Mouse (Mus musculus): ENCODE results near the gene Klhl12.

DNA sequence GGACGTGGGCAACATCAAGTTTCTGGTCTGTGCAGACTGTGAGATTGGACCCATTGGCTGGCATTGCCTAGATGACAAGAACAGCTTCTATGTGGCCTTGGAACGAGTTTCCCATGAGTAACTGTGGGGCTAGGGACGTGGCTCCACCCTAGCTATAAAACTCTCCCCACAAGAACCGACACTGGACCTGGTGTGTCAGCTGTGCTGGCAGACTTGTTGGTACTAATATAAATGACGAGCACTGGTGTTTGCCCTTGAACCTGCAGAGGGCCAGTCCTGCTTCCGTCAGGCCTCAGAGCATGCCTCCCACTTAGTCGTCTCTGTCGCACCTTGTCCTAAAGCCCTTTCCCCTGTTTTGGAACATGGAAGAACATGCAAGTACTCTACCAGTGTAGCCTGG lies 50.9 kb downstream of the Klhl12 start:
- no peak for TF ChIP-seq CTCF (IDR thresholded peaks at IDR 0.05; ENCODE audit: control insufficient read depth, insufficient read depth, insufficient replicate concordance, low read depth, low read length)
- no peak for TF ChIP-seq POLR2A (IDR thresholded peaks at IDR 0.05; ENCODE audit: control insufficient read depth, low read depth, low read length)

Data from testis, adult 2 months (tissue).